Mouse (Mus musculus) midbrain, embryonic 12.5 days (tissue): ENCODE results near the gene Shq1. TPM values are rescaled to one million over a fixed set of nuclear protein-coding genes. Genes with fewer than 3 reads are reported as not detected.

Source experiments
- ATAC-seq: fragments of 200-750 bp; cut with Nextera tagmentation; 2 replicates; pipeline ENCODE4 v1.8.0; 2017; ENCODE audit warnings: low read depth, moderate TSS enrichment, moderate library complexity; ENCODE audit not compliant: low FRiP score
- H3K27ac ChIP-seq: fragments of 300-500 bp; sonication (generic); replicated peaks from 2 replicates; pipeline ENCODE4 v1.5.1; 2016; ENCODE audit warnings: mild to moderate bottlenecking
- H3K27me3 ChIP-seq: fragments of 300-500 bp; sonication (generic); 2 replicates; pipeline ENCODE4 v1.6.1; 2016; ENCODE audit warnings: mild to moderate bottlenecking
- H3K36me3 ChIP-seq: fragments of 300-500 bp; sonication (generic); 2 replicates; pipeline ENCODE4 v1.6.1; 2016
- H3K4me1 ChIP-seq: fragments of 300-500 bp; sonication (generic); 2 replicates; pipeline ENCODE4 v1.6.1; 2016
- H3K4me2 ChIP-seq: fragments of 300-500 bp; sonication (generic); replicated peaks from 2 replicates; pipeline ENCODE4 v1.6.1; 2016; ENCODE audit warnings: mild to moderate bottlenecking, moderate library complexity
- H3K4me3 ChIP-seq: fragments of 300-500 bp; sonication (generic); 2 replicates; pipeline ENCODE4 v1.5.1; 2016; ENCODE audit warnings: mild to moderate bottlenecking
- H3K9ac ChIP-seq: fragments of 300-500 bp; sonication (generic); replicated peaks from 2 replicates; pipeline ENCODE4 v1.6.1; 2016; ENCODE audit warnings: mild to moderate bottlenecking, moderate library complexity
- H3K9me3 ChIP-seq: fragments of 300-500 bp; sonication (generic); 2 replicates; pipeline ENCODE4 v1.6.1; 2016; ENCODE audit warnings: mild to moderate bottlenecking
- WGBS: fragments of 180-500 bp; shearing (Covaris S2); methylation state at CpG from one replicate; pipeline ENCODE4 v1.1.7; 2016; 5-methylcytosine and 5-hydroxymethylcytosine counted together
- polyA plus RNA-seq: library from polyadenylated mRNA; unstranded; fragments of >200 nt; fragmentation: Nextera tagmentation; extraction: Ambion mirVana; gene quantifications from 2 replicates; pipeline ENCODE4 v1.2.1, GENCODE M21; 2016

Shq1 gene
- polyA plus RNA-seq, 1 experiment from 2014 or later: 17.3 TPM

DNA sequence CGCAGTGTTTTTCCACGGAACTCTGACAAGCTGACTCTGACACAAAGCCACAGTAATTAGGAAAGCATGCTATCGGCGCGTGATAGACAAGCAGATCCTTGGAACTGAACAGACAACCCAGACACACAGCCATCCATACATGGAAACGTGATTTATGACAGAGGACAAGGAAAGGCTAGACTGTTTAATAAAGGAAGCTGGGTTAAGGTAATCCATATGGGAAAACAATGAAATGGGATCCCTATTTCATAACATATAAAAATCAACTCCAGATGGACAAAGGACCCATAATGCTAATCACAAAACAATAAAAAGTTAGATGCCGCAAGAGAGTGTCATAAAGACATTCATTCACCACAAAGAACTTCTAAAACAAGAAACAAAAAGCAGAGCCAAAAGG, 78.0 kb downstream of the Shq1 start:
- H3K27ac ChIP-seq: no peak overlapping the region
- no peak for ATAC-seq
- H3K4me3 ChIP-seq: no peak overlapping the region
- H3K36me3 ChIP-seq: no peaks in the 10 kb centered on the region
- no peak overlapping the region for H3K4me2 ChIP-seq
- H3K27me3 ChIP-seq: peaks cover 9% of the 10 kb centered on the region; the same call in 1 of the 2 replicates
- H3K9me3 ChIP-seq: no peaks in the 10 kb centered on the region
- WGBS: 50% methylated on average over 7 of the region's 7 CpGs
- H3K9ac ChIP-seq: no peak overlapping the region
- H3K4me1 ChIP-seq: peaks cover 6% of the 10 kb centered on the region; the same call in 1 of the 2 replicates

DNA sequence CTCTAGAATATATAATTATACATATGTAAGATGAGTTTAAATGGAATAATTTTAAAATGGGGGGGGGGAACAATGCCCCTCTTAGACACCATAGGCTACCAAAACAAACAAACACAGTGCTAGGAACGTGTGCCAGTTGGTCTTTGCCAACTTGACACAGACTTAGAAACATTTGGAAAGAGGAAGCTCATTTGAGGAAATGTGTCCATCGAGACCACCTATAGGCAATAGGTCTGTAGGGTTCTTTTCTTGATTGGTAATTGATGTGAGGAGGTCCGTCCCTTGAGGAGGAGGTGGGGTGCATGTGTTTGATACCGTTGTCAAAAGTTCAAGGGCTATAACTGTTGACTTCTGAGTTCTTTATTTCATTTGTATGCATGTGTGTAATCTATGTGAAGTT, 80.4 kb downstream of the Shq1 start:
- H3K4me3 ChIP-seq: no peak overlapping the region
- H3K9me3 ChIP-seq: no peaks in the 10 kb centered on the region
- no peaks in the 10 kb centered on the region for H3K36me3 ChIP-seq
- no peak overlapping the region for H3K27ac ChIP-seq
- no peak overlapping the region for H3K4me2 ChIP-seq
- H3K9ac ChIP-seq: no peak overlapping the region
- peaks cover 2% of the 10 kb centered on the region; the same call in 1 of the 2 replicates for H3K27me3 ChIP-seq
- WGBS: 86% methylated on average over 4 of the region's 4 CpGs
- H3K4me1 ChIP-seq: peaks cover 6% of the 10 kb centered on the region; the same call in 1 of the 2 replicates
- no peak for ATAC-seq

DNA sequence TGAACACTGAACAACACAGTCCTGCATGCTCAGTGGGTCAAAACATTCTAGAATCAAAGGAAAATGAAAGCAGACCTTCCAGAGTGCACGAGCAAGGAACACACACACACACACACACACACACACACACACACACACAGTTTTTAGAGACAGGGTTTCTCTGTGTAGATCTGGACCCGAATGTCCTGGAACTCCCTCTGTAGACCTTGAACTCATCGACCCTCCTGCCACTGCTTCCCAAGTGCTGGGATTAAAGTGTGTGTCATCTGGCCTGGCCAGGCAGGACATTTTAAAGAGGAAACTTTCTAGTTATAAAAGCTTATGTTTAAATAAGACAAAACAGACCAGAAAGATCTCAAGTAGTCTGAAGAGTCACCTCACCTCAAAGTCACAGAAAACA, 82.1 kb downstream of the Shq1 start:
- ATAC-seq: no peak
- 86% methylated on average over 3 of the region's 3 CpGs for WGBS
- Histone ChIP-seq H3K4me3 (no peak overlapping the region), H3K9ac (no peak overlapping the region), H3K9me3 (no peaks in the 10 kb centered on the region), H3K4me2 (no peak overlapping the region), H3K27ac (no peak overlapping the region), H3K4me1 (peaks cover 2% of the 10 kb centered on the region; the same call in 1 of the 2 replicates), H3K27me3 (no peaks in the 10 kb centered on the region), H3K36me3 (no peaks in the 10 kb centered on the region)

DNA sequence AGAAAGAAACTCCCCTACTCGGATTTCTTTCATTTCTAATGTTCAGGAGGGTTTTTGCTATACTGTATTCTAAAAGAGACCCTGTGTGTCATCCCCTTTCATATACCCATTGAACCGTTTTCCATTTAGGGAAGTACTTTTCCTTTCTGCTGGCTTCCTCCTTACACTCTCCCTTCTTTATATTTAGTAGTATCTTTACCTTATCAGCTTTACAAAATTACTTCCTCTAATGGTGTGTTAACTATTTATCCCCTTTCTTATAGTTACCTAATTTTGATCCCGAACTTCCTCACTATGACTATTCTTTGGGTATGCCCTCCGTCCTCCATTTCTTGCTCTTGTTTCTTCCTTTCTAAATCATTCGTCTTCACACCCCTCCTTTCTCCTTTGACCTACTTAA, 84.2 kb downstream of the Shq1 start:
- Histone ChIP-seq H3K9me3 (no peaks in the 10 kb centered on the region), H3K4me1 (peaks cover 2% of the 10 kb centered on the region), H3K4me2 (no peak overlapping the region), H3K36me3 (no peaks in the 10 kb centered on the region), H3K27me3 (no peaks in the 10 kb centered on the region), H3K9ac (no peak overlapping the region), H3K4me3 (no peak overlapping the region), H3K27ac (no peak overlapping the region)
- no peak for ATAC-seq
- 92% methylated on average over 5 of the region's 5 CpGs for WGBS

DNA sequence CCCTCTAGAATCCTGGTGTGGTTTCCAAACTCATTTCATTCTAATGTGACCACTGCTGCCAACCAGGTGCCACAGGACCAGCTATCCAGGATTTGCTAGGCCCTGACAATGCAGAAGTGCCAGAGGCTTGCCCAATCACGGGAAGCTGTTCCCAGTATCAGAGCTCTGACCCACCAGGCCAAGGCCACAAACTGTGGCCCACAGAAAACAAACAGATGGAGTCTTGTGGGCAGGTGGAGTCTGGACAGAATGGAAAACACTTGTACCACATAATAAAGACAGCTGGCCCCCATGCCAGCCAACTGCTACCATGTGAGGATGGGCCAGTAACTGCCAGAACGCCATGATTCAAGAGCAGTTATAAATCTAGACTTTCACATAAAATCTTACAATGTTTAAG, 89.0 kb downstream of the Shq1 start:
- Histone ChIP-seq H3K9me3 (no peaks in the 10 kb centered on the region), H3K9ac (no peak overlapping the region), H3K4me3 (no peak overlapping the region), H3K4me2 (no peak overlapping the region), H3K27me3 (no peaks in the 10 kb centered on the region), H3K36me3 (no peaks in the 10 kb centered on the region), H3K4me1 (peaks cover 12% of the 10 kb centered on the region), H3K27ac (0 out of 2 replicates have a peak overlapping the region, but pooled peaks have one; percentile 27)
- ATAC-seq: no peak
- 90% methylated on average over 2 of the region's 2 CpGs for WGBS

DNA sequence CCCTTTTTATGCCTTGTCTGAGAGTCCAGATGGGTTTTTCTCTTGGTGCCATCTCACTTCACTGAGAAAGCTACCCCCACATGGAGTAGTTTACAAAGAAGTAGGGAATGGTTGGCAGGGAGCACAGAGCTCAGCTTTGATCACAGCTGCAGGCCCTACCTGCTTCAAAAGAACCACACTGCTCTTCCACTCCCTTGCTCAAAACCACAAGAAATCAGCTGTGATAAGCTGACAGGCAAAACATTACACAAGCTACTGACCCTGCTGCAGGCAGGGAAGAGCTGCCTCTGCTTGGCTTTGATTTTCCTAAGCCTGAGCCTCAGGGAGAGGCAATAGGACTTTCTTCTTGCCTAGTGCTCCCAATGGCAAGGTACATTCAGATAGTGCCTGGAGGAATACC, 89.9 kb downstream of the Shq1 start:
- no peak overlapping the region for H3K9ac ChIP-seq
- H3K27ac ChIP-seq: 0 out of 2 replicates have a peak overlapping the region, but pooled peaks have one; percentile 27
- H3K4me2 ChIP-seq: no peak overlapping the region

DNA sequence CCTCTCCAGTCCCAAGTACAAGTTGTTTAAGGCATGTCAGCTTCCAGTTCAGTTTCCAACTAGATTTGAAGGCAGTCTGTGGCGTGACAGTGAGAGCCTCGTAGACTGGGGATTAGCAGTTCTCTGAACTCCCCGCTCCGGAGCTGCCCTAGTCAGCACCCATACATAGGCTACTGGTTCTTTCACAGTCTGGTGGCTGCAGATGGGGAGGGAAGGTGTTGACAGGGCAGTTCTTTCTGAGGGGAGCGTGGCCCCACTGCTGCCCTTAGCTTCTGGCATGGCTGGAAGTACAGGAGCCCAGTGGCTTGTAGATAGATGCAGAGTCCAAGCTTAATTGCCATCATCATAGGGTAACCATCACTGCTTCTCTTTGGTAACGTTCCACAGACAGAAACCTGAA, 93.4 kb downstream of the Shq1 start:
- WGBS: 75% methylated on average over 6 of the region's 6 CpGs
- H3K9ac ChIP-seq: no peak overlapping the region
- H3K27ac ChIP-seq: no peak overlapping the region
- no peak overlapping the region for H3K4me2 ChIP-seq
- no peak overlapping the region for H3K4me3 ChIP-seq
- H3K27me3 ChIP-seq: no peaks in the 10 kb centered on the region
- H3K9me3 ChIP-seq: no peaks in the 10 kb centered on the region
- ATAC-seq: no peak
- H3K4me1 ChIP-seq: peaks cover 12% of the 10 kb centered on the region
- H3K36me3 ChIP-seq: peaks cover 5% of the 10 kb centered on the region

More for the DNA sequence above, 89.9 kb downstream of the Shq1 start:
- H3K27me3 ChIP-seq: no peaks in the 10 kb centered on the region
- no peaks in the 10 kb centered on the region for H3K36me3 ChIP-seq
- no peak overlapping the region for H3K4me3 ChIP-seq
- H3K9me3 ChIP-seq: no peaks in the 10 kb centered on the region
- no peak for ATAC-seq
- peaks cover 12% of the 10 kb centered on the region for H3K4me1 ChIP-seq

DNA sequence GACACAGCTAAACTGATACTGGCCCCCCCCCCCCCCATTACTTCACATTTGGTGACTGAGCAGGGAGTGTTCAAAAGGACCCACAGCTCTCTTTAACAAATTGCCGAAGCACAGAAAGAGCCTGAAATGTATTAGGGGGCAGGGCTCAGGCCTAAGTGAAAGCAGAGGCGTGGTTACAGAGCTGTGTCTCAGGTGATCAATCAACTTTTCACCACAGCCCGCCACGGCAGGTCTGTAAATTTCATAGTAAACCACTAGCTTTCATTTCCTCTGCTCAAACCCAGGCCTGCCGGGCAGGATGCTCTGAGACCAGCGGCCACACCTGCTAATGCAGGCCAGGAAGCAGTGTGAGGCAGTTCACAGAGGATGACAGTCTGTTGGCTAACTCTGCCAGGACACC, 94.8 kb downstream of the Shq1 start:
- Histone ChIP-seq H3K4me2 (no peak overlapping the region), H3K27me3 (no peaks in the 10 kb centered on the region), H3K27ac (no peak overlapping the region), H3K4me3 (no peak overlapping the region), H3K9ac (no peak overlapping the region), H3K4me1 (peaks cover 4% of the 10 kb centered on the region; the same call in 1 of the 2 replicates), H3K36me3 (peaks cover 5% of the 10 kb centered on the region), H3K9me3 (no peaks in the 10 kb centered on the region)
- WGBS: 88% methylated on average over 6 of the region's 6 CpGs
- no peak for ATAC-seq

DNA sequence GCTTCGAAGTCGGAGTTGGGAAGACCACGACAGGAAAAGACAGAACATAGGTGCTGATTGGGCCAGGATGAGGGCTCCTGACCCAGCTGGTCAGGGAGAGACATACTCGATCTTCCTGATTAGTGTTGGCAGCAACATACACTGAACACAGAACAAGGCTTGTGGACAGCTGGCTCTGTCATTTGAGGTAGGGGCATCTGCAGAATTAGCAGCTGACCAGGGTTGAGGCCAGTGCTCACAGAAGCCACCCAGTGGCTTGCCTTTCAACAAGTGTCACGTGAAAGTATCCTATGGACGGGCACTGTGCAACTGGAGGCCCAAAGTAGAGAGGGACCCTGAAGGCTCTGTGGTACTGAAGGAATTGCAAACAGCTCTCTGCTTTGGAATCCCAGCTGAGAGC, 104.2 kb downstream of the Shq1 start:
- WGBS: 73% methylated on average over 6 of the region's 6 CpGs
- no peaks in the 10 kb centered on the region for H3K9me3 ChIP-seq
- H3K27me3 ChIP-seq: peaks cover 44% of the 10 kb centered on the region
- ATAC-seq: no peak
- H3K4me2 ChIP-seq: no peak overlapping the region
- H3K36me3 ChIP-seq: no peaks in the 10 kb centered on the region
- peaks cover 22% of the 10 kb centered on the region for H3K4me1 ChIP-seq
- no peak overlapping the region for H3K4me3 ChIP-seq
- no peak overlapping the region for H3K9ac ChIP-seq
- H3K27ac ChIP-seq: no peak overlapping the region

DNA sequence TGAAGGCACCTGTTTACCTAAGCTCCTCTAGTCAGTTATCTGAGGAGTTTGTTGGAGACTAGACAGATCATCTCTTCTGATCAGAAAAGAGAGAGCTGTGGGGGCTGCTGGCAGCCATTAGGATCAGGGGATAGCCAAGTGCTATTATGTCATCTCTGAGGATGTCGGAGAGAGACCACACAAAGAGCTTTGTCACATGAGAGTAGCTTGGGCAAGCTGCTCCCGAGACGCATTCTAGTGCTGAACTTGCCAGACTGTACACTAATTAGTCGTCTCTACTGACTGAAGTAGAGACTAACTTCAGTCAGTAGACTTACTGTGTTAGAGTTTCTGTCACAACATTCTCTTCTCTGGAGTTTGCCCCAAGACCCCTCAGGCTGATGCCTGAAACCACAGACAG, 106.4 kb downstream of the Shq1 start:
- peak overlapping the region; percentile 94; the same call in 1 of the 2 replicates for H3K4me2 ChIP-seq
- 26% methylated on average over 4 of the region's 4 CpGs for WGBS

DNA sequence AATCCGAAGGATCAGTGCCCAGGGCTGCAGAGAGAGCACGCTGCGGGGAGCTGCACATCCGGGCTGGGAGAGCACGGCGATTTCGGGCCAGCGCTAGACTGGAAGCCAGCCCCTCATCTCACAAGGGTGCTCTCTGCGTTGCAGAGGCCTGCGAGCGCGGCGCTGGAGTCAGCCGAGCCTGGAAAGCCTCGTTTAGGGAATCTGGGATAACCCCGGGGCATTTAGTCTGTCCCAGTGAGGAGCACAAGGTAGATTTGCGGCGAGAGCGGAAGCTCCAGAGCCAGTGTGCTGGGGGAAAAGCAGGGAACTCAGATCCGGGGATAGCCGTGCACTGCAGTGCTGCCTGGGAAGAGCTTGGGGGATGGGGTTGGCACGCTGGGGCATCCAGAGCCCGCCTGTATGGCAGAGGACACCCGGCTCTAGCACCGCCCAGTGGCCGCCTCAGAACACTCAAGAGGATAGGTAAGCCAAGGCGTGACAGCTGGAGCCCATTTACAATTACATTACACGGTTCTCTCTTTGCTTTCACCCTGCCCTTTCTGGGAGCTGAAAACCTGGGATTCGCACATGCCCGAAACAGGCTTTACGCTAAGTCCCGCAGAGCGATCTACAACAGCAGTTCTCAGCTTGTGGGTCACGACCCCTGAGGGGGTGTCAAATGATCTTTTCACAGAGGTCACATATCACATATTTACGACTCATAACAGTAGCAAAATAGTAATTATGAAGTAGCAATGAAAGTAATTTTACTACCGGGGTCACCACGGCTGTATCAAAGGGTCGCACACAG, 107.2 kb downstream of the Shq1 start:
- Histone ChIP-seq H3K36me3 (no peaks in the 10 kb centered on the region), H3K9me3 (no peaks in the 10 kb centered on the region), H3K27me3 (peaks cover 68% of the 10 kb centered on the region), H3K4me2 (peak overlapping the region; percentile 94), H3K9ac (peak overlapping the region; percentile 46), H3K4me3 (peak overlapping the region; percentile 45), H3K27ac (peak overlapping the region; percentile 77), H3K4me1 (peaks cover 22% of the 10 kb centered on the region)
- WGBS: 7% methylated on average over 38 of the region's 38 CpGs
- peak; percentile 86 for ATAC-seq

More for the DNA sequence above, 106.4 kb downstream of the Shq1 start:
- no peaks in the 10 kb centered on the region for H3K9me3 ChIP-seq
- H3K27me3 ChIP-seq: peaks cover 65% of the 10 kb centered on the region
- no peak for ATAC-seq
- no peak overlapping the region for H3K9ac ChIP-seq
- no peak overlapping the region for H3K4me3 ChIP-seq
- peaks cover 22% of the 10 kb centered on the region for H3K4me1 ChIP-seq
- no peaks in the 10 kb centered on the region for H3K36me3 ChIP-seq
- no peak overlapping the region for H3K27ac ChIP-seq

DNA sequence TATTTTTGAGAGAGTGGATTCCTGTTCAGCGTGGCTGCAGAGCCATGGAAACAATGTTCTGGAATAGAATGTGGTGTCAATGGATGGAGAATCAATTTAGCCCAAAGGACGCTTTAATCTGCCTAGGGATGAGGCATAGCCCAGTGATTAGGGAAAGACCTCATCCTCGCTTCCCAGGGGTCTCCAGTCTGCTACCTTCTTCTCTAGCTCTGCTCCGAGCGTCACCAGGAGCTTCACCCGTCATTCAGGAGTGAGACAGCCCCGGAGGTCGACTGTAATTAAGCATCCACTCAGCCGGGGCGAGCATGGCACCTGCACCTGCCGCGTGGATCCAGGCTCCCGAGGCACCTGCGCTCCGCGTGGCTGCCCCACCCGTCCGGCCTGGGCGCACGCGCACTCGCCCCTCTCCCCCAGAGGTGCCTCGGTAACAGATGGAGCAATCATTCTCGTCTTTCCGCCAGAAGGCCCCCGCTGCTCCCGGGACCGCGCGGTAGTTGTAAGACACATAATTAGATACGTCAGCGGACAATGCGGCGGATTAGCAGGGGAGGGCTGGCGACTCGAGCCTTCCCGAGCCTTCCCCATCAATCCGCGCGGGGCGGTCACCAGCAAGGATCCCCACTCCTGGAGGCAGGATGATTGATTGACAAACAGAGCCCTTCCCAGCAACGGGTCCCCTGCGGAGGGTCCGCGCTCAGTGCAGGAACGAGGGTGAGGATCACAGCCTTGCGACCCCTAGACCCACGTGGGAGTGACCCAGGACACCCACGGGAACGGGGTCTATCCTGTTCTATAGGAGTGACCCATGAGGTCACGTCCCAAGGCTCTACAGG, 108.0 kb downstream of the Shq1 start:
- H3K9me3 ChIP-seq: no peaks in the 10 kb centered on the region
- peak; percentile 72 for ATAC-seq
- no peaks in the 10 kb centered on the region for H3K36me3 ChIP-seq
- H3K4me1 ChIP-seq: peaks cover 22% of the 10 kb centered on the region
- WGBS: under 1% methylated on average over 51 of the region's 51 CpGs
- peak overlapping the region; percentile 94 for H3K4me2 ChIP-seq
- peak overlapping the region; percentile 45 for H3K4me3 ChIP-seq
- peaks cover 71% of the 10 kb centered on the region for H3K27me3 ChIP-seq
- H3K27ac ChIP-seq: peak overlapping the region; percentile 77
- peak overlapping the region; percentile 46 for H3K9ac ChIP-seq
